Mouse (Mus musculus): ENCODE measurements around the gene Scn1a.
A peak's percentile ranks its signal among the peaks of the same experiment; 100 is the strongest.

Scn1a gene

DNA sequence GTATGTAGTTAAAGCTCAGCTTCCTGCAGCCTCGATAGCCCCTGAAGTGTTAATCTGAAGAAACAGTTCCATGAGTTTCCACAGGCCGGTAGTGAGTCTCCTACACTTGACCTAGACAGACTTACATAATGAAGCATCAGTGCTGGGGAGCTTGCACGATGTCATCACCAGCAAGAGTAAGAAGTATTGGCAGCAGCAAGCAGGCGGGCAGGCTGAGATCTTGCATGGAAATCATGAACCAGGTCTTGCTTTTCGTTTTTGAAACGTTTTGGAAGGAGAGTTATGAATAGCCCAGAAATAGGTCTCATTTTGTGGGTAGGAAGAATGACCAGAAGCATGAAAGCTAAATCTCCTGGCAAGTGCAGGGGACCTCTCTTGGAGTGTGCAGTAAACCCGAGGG is at the start of gene Scn1a:
Gene Scn1a, minus strand, starts transcription at position 130 of the 400 bp plus-strand sequence.
- no peak for DNase-seq

- DNase-seq: no peak
Measured at GRCm38 (mm10) chr2:66478395-66478794, 37.8 kb upstream of the Scn1a start.

- peak; percentile 22 for DNase-seq
Measured at GRCm38 (mm10) chr2:66473181-66473822, 32.7 kb upstream of the Scn1a start.

DNA sequence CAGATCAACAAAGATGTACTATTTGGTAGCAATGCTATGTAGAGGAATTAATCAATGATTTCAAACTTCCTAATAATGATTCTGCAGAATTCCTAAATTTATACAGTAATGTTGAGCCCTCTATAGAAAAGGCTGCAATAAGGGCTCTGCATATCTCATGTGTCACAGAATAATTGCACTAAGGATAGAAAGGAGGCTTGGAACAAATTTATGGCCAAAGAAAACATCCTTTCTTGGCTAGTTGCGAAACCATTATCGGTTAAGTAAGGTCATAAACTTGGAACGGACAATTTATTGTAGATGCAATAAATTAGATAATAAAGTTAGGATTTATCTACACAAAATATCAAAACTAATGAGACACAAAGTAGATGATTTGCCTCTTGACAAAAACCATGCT is 24.8 kb upstream of the Scn1a start:
- DNase-seq: no peak

DNA sequence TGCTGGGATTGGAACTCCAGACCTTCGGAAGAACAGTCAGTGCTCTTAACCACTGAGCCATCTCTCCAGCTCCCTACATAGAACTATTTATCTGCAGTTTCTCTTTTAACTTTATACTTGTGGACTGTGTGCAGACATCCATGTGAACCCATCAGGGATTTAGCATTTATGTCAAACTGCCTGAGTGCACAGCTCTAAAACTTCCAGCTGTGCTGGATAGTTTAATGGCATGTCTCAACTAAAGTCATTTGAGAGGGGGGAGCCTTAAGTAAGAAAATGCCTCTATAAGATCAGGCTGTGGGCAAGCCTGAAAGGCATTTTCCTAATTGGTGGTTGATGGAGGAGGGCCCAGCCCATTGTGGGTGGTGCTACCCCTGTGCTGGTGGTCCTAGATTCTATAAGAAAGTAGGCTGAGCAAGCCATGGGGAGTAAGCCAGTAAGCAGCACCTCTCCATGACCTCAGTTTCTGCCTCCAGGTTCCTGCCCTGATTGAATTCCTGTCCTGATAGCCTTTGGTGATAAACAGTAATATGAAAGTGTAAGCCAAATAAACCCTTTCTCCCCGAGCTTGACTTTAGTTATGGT is 24.3 kb upstream of the Scn1a start:
- no peak for DNase-seq

- no peak for DNase-seq
Measured at GRCm38 (mm10) chr2:66463916-66464315, 23.3 kb upstream of the Scn1a start.

GRCm38 (mm10) chr2:66462458-66462857 is 21.8 kb upstream of the Scn1a start:
- no peak for DNase-seq

DNA sequence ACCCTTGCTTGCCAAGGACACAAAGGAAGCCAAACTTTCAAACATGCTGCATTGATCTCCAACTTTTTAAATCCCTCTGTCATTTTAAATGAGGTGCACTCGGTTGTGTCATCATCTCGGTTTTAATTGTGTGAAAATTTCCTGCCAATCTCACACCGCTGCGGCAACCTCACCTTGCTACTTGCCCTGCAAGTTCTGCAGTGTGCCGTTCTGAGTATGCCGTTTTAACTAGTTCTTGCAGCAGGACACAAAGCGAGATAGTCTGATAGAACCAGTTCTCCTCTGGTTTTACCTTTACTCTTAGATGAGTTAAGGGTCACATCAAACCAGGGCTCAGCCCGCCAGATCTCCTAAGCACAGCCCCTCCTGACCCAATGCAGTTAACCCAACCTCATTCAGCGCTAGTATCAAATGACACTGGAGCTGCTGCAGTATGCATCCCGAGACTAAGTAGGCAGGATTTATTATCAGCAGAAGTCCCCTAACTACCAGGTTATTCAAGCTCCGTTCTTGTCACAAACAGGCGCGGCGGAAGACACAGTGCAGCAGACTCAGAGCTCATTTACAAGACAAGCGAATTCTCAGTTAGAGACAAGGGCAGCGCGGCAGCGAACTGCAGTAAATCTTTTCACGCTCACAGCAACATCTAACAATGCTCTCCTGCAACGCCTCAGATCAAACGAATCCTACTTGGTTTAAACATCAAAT is 722 bp downstream of the Scn1a start:
- peak; percentile 32 for DNase-seq

DNA sequence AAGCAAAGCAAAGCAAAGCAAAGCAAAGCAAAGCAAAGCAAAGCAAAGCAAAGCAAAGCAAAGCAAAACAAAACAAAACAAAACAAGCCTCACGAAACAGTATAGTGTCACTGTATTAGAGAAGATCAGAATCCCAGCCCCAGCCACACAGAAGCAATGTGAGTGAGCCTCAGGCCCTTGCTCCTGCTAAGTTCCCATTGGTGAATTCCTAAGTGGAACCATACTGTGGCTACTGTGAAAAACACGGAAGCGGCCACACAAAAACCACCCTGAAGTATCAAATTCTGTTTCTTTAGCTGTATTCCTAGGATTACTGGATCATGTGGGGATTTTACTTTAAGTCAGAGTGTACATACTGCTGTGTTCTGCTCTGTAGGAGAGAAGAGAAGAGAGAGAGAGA is 4.4 kb downstream of the Scn1a start:
- no peak for DNase-seq

DNA sequence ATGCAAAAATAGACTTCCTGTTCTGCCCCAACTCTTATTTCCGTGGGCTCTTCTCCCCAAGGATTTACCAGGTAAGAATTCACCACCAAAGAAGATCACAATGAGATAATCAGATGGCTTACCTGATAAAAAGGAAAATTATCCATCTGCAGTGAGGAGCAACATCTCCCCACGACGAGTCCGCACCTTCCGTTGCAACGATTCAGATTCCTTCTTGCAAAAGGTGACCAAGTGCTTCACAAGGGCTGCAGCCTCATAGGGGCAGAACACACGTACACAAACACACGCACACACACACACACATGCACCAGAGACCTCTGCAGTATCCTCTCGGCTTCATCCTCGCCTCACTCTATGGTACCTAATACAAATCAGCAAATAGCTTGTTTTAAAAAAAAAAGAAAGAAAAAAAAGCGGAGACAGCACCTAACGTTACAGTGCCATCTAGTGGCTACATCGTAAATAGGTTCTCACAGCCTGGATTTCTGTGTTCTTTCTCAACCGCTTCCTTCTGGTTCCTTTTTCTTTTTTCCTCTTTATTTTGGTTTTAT is 30.8 kb downstream of the Scn1a start:
- peak; percentile 41 for DNase-seq

DNA sequence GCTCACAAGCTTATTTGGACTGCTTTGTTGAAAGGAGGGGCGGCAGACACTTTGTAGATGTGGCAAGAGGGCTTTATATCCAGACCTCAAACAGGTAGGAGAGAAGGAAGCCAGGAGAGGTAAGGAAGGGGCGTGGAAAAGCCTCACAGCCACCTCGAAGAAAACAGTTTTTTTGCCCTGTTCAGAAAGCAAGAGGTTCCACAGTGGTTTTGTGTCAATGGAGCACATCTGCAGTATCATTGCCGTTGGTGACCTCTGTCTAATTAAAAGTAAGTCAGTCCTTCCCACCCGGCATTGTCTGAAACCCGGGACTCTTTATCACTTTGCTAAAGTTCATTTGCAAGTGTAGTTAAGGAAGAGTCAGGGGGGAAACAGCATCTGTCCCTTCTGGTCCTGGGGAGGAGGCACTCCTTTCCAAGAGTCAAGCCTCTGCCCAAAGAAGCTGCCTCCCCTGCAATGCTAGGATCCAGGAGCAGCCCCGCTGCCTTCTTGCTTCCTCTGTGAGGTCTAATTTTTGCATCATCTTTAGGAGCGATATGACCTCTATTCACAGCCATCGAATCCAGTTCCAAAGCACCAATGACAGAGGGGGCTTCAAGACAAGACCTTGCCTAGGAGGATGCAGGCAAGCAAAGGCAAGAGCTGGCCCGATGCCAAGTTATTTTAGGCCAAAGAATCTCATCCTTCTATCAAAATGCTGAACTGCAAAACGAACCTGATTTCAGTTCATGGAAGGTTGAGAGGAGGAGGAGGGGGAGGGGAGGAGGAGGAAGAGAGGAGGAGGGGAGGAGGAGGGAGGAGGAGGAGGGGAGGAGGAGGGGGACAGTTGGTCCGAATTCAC is 31.5 kb downstream of the Scn1a start:
- peak; percentile 60 for DNase-seq

DNA sequence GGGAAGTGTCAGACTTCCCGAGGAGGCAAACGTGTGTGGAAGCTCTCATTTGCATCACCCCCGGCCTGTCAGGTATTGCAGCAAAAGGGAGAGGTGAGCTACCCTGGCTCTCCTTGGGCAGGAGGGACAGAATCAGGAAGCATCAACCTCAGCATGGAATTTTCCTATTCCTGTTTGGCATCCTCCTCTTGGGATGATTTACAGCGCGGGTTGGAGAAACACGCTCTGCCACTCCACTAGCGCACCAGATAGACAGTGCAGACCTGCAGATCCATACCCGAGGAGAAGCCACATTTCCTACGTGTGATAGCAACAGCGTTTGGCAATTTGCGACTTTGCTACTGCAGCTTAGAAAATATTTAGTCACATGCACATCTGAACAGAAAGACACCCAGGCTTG is 32.2 kb downstream of the Scn1a start:
- no peak for DNase-seq

- DNase-seq: no peak
Measured at GRCm38 (mm10) chr2:66392586-66392985, 48.1 kb downstream of the Scn1a start.

DNA sequence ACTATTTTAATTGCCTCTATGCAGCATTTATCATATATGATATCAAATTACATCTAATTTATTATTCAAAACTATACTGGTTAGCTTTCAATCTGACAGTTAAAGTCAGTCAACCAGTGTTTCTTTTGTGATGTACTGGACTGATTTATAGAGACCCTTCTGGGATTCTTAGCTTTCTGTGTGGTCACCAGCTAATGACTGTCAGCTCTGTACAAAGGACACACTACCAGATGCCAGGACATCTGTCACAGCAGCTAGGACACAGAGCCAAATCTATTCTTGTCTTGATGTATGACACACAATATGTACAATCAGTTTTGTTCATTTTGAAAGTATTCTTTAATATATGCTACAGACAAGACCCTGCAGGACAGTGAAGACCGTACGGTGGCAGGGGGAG is 72.7 kb downstream of the Scn1a start:
- DNase-seq: no peak

- DNase-seq: no peak
Measured at GRCm38 (mm10) chr2:66350590-66350989, 90.0 kb downstream of the Scn1a start.

GRCm38 (mm10) chr2:66346622-66347021 is 94.0 kb downstream of the Scn1a start:
- no peak for DNase-seq

- no peak for DNase-seq
Measured at GRCm38 (mm10) chr2:66346181-66346580, 94.5 kb downstream of the Scn1a start.

- DNase-seq: peak; percentile 19
Measured at GRCm38 (mm10) chr2:66337406-66337805, 103.2 kb downstream of the Scn1a start.

- no peak for DNase-seq
Measured at GRCm38 (mm10) chr2:66336396-66336795, 104.2 kb downstream of the Scn1a start.

- DNase-seq: no peak
Measured at GRCm38 (mm10) chr2:66272551-66272950, 168.1 kb downstream of the Scn1a start.

DNA sequence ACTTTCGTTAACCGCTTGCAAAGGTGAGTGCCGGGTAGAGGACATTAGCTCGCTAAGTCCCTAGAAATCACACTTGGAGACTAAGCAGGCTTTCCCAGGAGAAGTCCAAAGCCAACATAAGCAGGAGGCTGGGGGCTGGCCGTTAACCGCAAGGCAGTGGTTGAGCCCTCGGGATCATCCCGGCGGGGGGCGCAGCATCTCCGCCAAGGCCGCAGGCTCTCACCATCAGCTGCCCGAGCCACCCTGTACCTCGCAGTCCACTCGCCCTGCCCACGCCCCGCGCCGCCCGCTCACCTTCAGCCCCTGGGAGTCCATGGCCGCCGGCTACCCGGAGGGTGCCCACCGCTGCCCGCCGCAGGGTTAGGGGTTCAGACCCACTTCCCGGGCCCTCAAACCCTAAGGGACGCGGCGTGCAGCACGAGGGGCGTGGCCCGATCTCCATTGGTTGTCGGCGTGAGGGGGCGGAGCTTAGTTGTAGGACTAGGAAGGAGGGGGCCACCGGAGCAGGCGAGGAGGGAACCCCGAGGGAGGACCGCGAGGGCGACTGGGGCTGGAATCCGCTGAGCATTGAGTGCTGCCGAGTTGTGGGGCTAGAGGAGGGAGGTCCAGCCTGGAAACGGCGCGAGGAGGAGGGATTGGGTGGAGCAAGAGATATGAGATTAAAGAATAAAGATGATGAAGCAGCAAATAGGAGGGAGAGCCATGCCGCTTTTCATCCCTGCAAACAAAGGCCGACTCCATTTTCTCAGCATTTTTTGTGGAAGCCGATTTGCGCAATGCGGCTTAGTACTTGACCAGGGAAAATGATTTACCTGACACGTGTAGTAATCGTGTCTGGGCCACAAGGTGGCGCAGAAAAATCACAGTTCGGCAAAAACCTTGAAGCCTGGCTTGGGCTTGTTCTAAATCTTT is 184.2 kb downstream of the Scn1a start, which contains the start of gene Ttc21b:
Gene Ttc21b, minus strand, starts transcription at position 398 of the 912 bp plus-strand sequence.
- DNase-seq: peak; percentile 97

- no peak for DNase-seq
Measured at GRCm38 (mm10) chr2:66244013-66244412, 196.6 kb downstream of the Scn1a start.

Measured in right cerebral cortex, postnatal 4 days (tissue).